Mouse (Mus musculus) lung, postnatal 4 days (tissue): ENCODE data around the gene Mark2.
"Not testable (repeated sequence)": the region's sequence is repeated elsewhere in the genome, so short reads cannot be mapped to it uniquely, and the experiment has no call there.

ENCODE experiments used
- DNase-seq, 2 experiments: peaks; one replicate each; pipeline ENCODE4 v3.0.0; 2021

Mark2 gene

GRCm38 (mm10) chr19:7341512-7342397 lies at the start of gene Mark2:
TSS of gene Mark2 (minus strand) at chr19:7341860.
- peak; percentile 99 to 100 for DNase-seq

GRCm38 (mm10) chr19:7388488-7388887 lies 46.8 kb upstream of the Mark2 start:
- no peak for DNase-seq

- DNase-seq = no peak
Observed at GRCm38 (mm10) chr19:7386042-7386441, 44.4 kb upstream of the Mark2 start.

GRCm38 (mm10) chr19:7382903-7383865 lies 41.5 kb upstream of the Mark2 start, which contains the start of gene Spindoc:
TSS of gene Spindoc (minus strand) at chr19:7382994.
- DNase-seq = peak; percentile 98 to 99

- peak; percentile 79 to 83 for DNase-seq
Observed at GRCm38 (mm10) chr19:7382248-7382902, 40.7 kb upstream of the Mark2 start.

GRCm38 (mm10) chr19:7381906-7382247 lies 40.2 kb upstream of the Mark2 start:
- DNase-seq = no peak

- no peak for DNase-seq
Observed at GRCm38 (mm10) chr19:7377639-7378038, 36.0 kb upstream of the Mark2 start.

GRCm38 (mm10) chr19:7374491-7374890 lies 32.8 kb upstream of the Mark2 start:
- DNase-seq = no peak

- not testable (repeated sequence) for DNase-seq
Observed at GRCm38 (mm10) chr19:7369469-7369868, 27.8 kb upstream of the Mark2 start.

- no peak for DNase-seq
Observed at GRCm38 (mm10) chr19:7353636-7354035, 12.0 kb upstream of the Mark2 start.

- DNase-seq = peak in 1 of 2 experiments; percentile 62
Observed at GRCm38 (mm10) chr19:7352809-7353495, 11.3 kb upstream of the Mark2 start.

GRCm38 (mm10) chr19:7349993-7350392 lies 8.3 kb upstream of the Mark2 start:
- no peak for DNase-seq

- DNase-seq = peak; percentile 46 to 53
Observed at GRCm38 (mm10) chr19:7345235-7345755, 3.6 kb upstream of the Mark2 start.

- no peak for DNase-seq
Observed at GRCm38 (mm10) chr19:7342646-7343045, 986 bp upstream of the Mark2 start.

- peak in 1 of 2 experiments; percentile 23 for DNase-seq
Observed at GRCm38 (mm10) chr19:7340780-7341475, 732 bp downstream of the Mark2 start.

GRCm38 (mm10) chr19:7340371-7340779 lies 1.3 kb downstream of the Mark2 start:
- DNase-seq = peak in 1 of 2 experiments; percentile 24

- DNase-seq = no peak
Observed at GRCm38 (mm10) chr19:7339867-7340266, 1.8 kb downstream of the Mark2 start.

GRCm38 (mm10) chr19:7339026-7339425 lies 2.6 kb downstream of the Mark2 start:
- DNase-seq = peak; percentile 24 to 51

GRCm38 (mm10) chr19:7337781-7338342 lies 3.8 kb downstream of the Mark2 start:
- no peak for DNase-seq

- DNase-seq = no peak
Observed at GRCm38 (mm10) chr19:7335656-7336055, 6.0 kb downstream of the Mark2 start.

- peak; percentile 41 to 66 for DNase-seq
Observed at GRCm38 (mm10) chr19:7334049-7334448, 7.6 kb downstream of the Mark2 start.
